Mouse (Mus musculus) heart, adult 18-20 months (tissue): ENCODE results near the gene Kctd8. TPM values are rescaled to one million over a fixed set of nuclear protein-coding genes. Genes with fewer than 3 reads are reported as not detected.

Experiments
- DNase-seq, 2 experiments: peaks; one replicate each; pipeline ENCODE4 v3.0.0; 2021 to 2022; ENCODE audit warnings: mixed read lengths in 1 of 2
- long read RNA-seq, 2 experiments: library from polyadenylated mRNA; stranded (forward); transcript quantifications; one replicate each; pipeline ENCODE4 v2.0.0; 2021
- total RNA-seq, 2 experiments: library from RNA; stranded (reverse); gene quantifications; 2 replicates each; pipeline ENCODE4 v1.2.3; 2021

Gene Kctd8
- under 1 TPM; 0.82 to 0.87 TPM for total RNA-seq
- long read RNA-seq, experiment 1, partial matches to known transcripts: 0 of 1 reads
- long read RNA-seq, experiment 1, other reads (novel, unspliced or antisense): 0 of 1 reads
- long read RNA-seq, experiment 2: 0 reads

GRCm38 (mm10) chr5:69340919-69341801 lies at the start of gene Kctd8:
Kctd8 (minus strand) TSS chr5:69341679.
- DNase-seq: peak; percentile 44 to 47

DNA sequence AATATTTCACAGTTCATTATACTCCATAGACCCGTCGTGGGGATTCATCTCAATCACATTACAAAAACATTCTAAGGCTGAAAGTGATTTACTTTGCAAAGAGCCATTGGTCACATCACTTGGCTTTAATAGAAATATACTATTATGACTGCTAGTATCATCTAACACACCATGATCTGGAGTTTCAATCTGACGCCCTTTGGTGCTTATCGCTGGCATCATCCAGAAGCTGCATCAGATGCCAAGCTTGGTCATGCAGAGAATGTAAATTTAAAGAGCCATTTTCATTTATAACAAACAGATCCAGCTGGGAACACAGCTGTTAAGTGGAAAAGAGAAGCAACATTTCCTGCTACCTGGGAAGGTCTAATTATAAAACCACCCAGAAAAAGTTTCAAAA lies 37.6 kb upstream of the Kctd8 start:
- DNase-seq: no peak

DNA sequence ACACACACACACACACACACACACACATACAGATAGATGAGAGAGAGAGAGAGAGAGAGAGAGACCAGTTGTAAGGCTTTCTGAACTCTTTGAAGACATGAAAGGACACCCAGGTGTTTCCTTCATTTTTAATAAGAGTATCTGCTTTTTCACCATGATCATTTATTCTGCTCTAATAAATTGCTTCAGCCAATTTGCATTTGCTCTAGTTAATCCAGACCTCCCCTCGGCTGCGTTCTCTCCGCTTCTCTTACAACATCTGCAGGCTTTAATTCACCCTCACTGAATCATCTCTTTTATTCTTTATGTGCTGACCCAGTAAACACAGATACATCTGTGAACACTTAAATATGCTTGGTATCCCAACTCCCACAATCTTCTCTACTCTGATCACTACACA lies 9.1 kb upstream of the Kctd8 start:
- no peak for DNase-seq

DNA sequence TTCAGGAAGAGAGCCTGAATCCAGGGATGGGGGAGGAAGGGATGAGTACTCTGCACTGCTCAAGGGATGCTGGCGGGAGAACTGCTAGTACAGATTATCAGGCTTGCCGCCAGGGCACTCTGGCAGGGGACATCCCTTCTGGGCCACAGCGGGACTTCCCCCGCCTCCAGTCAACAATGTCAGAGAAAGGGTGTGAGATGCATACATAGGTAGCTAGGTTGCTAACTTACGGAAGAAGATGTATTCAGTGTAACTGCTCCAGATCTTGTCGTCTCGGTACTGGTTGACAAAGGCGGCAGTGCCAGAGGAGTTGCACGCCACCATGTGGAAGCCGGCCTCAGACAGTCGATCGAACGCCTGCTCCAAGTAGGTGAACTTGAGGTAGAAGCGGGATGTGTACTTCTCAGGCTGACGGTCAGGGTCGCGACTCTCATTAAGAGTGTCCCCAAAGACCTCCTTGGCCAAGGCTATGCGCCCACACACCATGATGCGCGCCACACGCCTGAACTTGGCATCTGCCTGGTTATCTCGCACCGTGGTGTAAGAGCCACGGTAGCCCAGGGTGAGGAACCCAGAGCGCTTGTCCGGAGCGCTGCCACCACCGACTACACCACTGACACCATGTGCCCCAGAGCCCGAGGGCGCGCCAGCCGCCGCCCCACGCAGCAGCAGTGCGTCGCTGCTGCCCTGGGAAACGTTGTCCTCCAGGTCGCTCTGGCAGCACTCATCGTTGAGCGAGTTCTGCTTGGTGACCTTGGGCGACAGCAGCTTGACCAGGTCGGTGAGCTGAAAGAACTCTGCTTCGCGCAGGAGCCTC lies 1.2 kb downstream of the Kctd8 start:
- DNase-seq: peak; percentile 9 to 15

DNA sequence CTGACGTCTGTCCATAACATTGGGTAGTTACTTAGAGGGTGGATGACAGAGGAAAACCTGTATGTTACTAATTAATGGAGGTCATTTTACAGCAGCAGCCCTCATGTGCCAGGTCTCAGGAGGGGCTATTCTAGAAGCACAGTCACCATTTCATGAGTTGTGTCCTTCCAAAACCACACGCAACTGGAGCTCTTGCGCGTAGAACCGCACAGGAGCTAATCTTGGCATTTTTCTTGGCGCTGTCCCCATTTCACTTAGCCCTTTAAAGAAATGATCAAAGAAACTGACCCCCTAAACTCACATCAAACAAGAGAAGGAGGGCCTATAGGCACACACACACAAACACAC lies 1.9 kb downstream of the Kctd8 start:
- DNase-seq: no peak

DNA sequence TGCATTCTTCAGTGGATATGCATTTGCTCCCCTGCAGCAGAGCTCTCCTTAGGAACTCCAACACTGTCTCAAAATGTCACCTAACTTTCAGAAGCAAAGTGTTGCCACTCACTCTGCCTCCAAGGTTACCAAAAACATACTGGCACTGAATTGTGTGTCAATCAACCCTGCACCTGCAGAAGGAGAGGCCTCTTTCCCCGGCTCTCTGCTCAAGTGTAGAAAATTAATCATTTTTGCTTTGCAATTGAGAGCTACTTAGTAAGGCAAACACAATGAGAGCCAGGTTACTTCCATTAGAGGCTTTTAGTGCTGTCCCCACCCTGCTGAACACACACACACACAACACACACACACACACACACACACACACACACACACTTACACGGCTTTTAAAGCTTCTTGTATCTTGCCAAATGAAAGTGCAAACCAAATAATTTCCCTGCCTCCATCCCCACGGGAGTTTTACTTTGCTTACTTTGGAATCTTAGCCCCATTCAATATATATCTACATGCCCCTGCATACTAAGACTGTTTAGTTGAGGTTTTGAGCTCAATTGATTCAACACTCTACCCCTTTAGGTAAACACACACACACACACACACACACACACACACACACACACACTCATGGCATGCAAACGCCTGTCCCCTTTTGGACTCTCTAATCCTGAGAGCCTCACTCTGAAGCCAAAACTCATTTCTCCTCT lies 2.4 kb downstream of the Kctd8 start:
- DNase-seq: no peak

- DNase-seq: no peak
Observed at GRCm38 (mm10) chr5:69327561-69327960, 13.9 kb downstream of the Kctd8 start.

GRCm38 (mm10) chr5:69324566-69325230 lies 16.8 kb downstream of the Kctd8 start:
- DNase-seq: no peak

- no peak for DNase-seq
Observed at GRCm38 (mm10) chr5:69312611-69313010, 28.9 kb downstream of the Kctd8 start.

DNA sequence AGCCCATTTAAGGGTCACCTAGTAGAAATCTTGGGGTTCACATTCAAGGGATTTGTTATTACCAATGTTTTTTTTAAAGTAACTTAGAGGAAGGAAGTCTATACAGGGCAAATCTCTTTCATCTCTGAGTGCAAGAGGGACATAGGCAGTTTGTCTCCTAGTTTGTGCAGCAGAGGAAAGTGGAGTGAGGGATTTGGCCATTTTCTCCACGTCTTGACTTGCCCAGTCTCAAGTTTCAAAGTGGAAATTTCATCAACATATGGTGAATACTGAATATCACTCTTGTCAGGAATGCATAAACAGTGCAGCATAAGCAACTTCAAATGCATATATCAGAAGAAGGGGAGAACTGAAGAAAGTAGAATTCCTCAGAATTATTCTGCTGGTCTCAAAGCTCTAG lies 39.8 kb downstream of the Kctd8 start:
- DNase-seq: no peak

DNA sequence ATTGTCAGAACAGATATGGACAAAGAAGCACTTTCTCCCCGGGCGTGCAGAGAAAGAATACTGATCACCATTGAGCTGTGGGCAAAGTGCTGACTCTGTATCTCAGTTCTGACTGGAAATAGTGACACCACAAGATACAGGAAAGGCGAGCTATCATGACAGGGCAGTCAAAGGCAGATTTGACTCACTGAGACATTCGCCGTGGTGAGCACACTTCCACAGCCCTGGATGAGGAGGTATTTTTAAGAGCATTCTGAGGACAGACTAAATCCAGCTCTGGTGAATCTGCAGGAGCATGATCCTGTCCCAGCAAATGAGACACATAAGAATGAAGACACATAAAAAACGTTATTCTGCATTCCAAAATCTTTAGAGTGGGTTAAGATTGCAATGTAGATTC lies 49.1 kb downstream of the Kctd8 start:
- DNase-seq: no peak

GRCm38 (mm10) chr5:69284359-69284758 lies 57.1 kb downstream of the Kctd8 start:
- DNase-seq: no peak

GRCm38 (mm10) chr5:69252366-69252765 lies 89.1 kb downstream of the Kctd8 start:
- no peak for DNase-seq

GRCm38 (mm10) chr5:69241931-69242330 lies 99.5 kb downstream of the Kctd8 start:
- no peak for DNase-seq

GRCm38 (mm10) chr5:69233560-69233959 lies 107.9 kb downstream of the Kctd8 start:
- no peak for DNase-seq

DNA sequence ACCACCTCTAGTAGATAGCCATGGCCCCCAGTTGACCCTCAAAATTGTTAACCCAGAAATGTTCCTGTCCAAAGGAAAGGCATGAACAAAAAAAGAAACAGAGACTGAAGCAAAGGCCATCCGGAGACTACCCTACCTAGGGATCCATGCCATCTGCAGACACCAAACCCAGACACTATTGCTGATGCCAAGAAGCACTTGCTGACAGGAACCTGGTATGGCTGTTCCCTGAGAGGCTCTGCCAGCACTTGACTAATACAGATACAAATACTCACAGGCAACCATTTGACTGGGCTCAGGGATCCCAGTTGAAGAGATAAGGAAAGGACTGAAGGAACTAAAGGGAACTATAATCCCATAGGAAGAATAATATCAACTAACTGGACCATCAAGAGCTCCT lies 109.8 kb downstream of the Kctd8 start:
- DNase-seq: peak in 1 of 2 experiments; percentile 19

DNA sequence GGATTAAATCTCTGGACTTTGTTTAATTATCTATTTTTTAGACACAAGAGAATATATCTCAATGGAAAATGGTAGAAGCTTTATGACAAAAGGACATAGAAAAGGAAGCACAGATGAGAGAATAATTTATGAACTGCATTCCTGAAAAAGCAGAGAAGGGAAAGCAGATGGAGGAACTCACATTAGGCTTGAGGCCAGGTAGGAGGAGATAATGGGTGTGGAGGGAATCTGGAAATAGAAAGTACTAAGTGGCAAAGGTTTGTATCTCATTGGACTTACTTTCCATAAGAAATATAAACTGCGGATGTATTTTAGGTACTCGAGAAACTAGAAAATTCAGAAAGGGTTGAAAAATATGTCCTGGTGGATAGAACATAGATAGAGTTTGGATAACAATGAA lies 114.3 kb downstream of the Kctd8 start:
- no peak for DNase-seq

GRCm38 (mm10) chr5:69222608-69223007 lies 118.9 kb downstream of the Kctd8 start:
- DNase-seq: no peak

DNA sequence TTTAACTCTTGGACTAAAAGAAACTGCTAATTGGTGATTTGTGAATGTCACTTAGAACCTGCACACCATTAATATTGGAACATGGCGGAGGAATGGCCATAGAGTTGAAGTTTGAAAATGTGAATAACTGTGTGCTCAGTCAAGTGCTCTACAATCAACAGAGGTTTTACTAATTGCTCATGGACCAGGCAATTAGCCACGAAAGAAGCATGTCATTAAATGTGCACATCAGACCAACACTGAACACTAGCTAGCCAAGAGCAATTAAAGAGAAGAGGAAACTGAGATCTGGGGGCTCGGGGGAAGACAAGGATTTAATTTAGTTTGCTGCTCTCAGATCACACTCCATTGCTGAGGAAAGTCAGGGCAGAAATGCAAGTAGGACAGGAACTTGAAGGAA lies 126.3 kb downstream of the Kctd8 start:
- no peak for DNase-seq

GRCm38 (mm10) chr5:69209401-69209800 lies 132.1 kb downstream of the Kctd8 start:
- DNase-seq: no peak

- DNase-seq: no peak
Observed at GRCm38 (mm10) chr5:69207713-69208112, 133.8 kb downstream of the Kctd8 start.
